In genomic region chr15:78116936-78117335, GRCm38 (mm10) we compare ENCODE assay signal across 18 mouse cellular contexts. TPM values are rescaled to one million over a fixed set of nuclear protein-coding genes. Genes with fewer than 3 reads are reported as not detected.
DNase-seq lines count a peak whose midpoint lies in the region; ATAC-seq and TF ChIP-seq lines count a peak whose summit lies in the region.
"Had no signal": no experiment of that assay in that cellular context is flagged by ENCODE, and none has a peak within 500 bp of the region (broad histone marks: within the 10 kb centered on the region; RNA-seq: fewer than 3 reads in every experiment).

No protein-coding gene starts in this region.

- H3K4me1 ChIP-seq in forebrain, embryonic 15.5 days, result peaks cover 34% of the 10 kb centered on the region
- peaks cover 8% of the 10 kb centered on the region for H3K4me1 ChIP-seq in hindbrain, postnatal 0 days (ENCODE audit: insufficient read depth, low read length)
- H3K4me1 ChIP-seq in neural tube, embryonic 14.5 days (ENCODE audit: control insufficient read depth, insufficient read depth, low read length), result peaks cover 15% of the 10 kb centered on the region

- DNase-seq in left cerebral cortex, adult 2 months (ENCODE audit: extremely low spot score in 1 of 2, low spot score in 2 of 2), result no peak
- DNase-seq in left cerebral cortex, postnatal 4 days, result no peak
- DNase-seq in hindbrain, postnatal 0 days (ENCODE audit: low spot score), result peak; percentile 23
- no peak for DNase-seq in spleen, postnatal 14 days (ENCODE audit: low spot score in 2 of 2)
- DNase-seq in gastrocnemius, adult 18-20 months (ENCODE audit: low spot score), result no peak
- DNase-seq: cerebellum, adult 11-12 months; gastrocnemius, postnatal 36 days; heart, postnatal 36 days; kidney, adult 11 months; kidney, postnatal 25 days had no signal

- no peaks in the 10 kb centered on the region for H3K36me3 ChIP-seq in forebrain, embryonic 15.5 days
- no peaks in the 10 kb centered on the region for H3K36me3 ChIP-seq in hindbrain, postnatal 0 days (ENCODE audit: insufficient read depth, low read length)
- no peaks in the 10 kb centered on the region for H3K36me3 ChIP-seq in neural tube, embryonic 14.5 days (ENCODE audit: control insufficient read depth, insufficient read depth, low read length)
- H3K36me3 ChIP-seq: lung, embryonic 15.5 days had no signal

- 35% methylated on average over 10 of the region's 10 CpGs for WGBS in forebrain, embryonic 15.5 days
- 31% methylated on average over 10 of the region's 10 CpGs for WGBS in hindbrain, postnatal 0 days
- 23% methylated on average over 10 of the region's 10 CpGs for WGBS in neural tube, embryonic 14.5 days

- no peaks in the 10 kb centered on the region for H3K9me3 ChIP-seq in forebrain, embryonic 15.5 days
- H3K9me3 ChIP-seq in hindbrain, postnatal 0 days (ENCODE audit: low read length), result no peaks in the 10 kb centered on the region
- no peaks in the 10 kb centered on the region for H3K9me3 ChIP-seq in neural tube, embryonic 14.5 days (ENCODE audit: control insufficient read depth, low read length)
- H3K9me3 ChIP-seq: lung, embryonic 15.5 days had no signal

- H3K4me2 ChIP-seq in forebrain, embryonic 15.5 days (replicated peaks), result peak overlapping the region; percentile 93
- peak overlapping the region; percentile 66 for H3K4me2 ChIP-seq in hindbrain, postnatal 0 days (ENCODE audit: low read depth, low read length)
- peak overlapping the region; percentile 67 for H3K4me2 ChIP-seq in neural tube, embryonic 14.5 days (ENCODE audit: low read depth, low read length)
- H3K4me2 ChIP-seq: heart, embryonic 11.5 days; liver, embryonic 11.5 days; lung, embryonic 15.5 days had no signal

- TF ChIP-seq CTCF in left cerebral cortex, adult 2 months (IDR thresholded peaks at IDR 0.05), result no peak
- no peak for TF ChIP-seq CTCF in hindbrain, postnatal 0 days (IDR thresholded peaks at IDR 0.05; ENCODE audit: low read depth)

- intact Hi-C loops in left cerebral cortex, adult 2 months (cut with DNase I), result loop anchor here (1.0 kb wide), 1 partner anchor 72 kb away; no protein-coding TSS in a partner anchor
- intact Hi-C loops in left cerebral cortex, postnatal 4 days (cut with DNase I), result no loop called here

- peak overlapping the region; percentile 20; the same call in 1 of the 2 replicates for H3K9ac ChIP-seq in forebrain, embryonic 15.5 days (replicated peaks)
- peak overlapping the region; percentile 41 for H3K9ac ChIP-seq in hindbrain, postnatal 0 days (replicated peaks; ENCODE audit: low read length)
- peak overlapping the region; percentile 47; the same call in 1 of the 2 replicates for H3K9ac ChIP-seq in neural tube, embryonic 14.5 days (replicated peaks; ENCODE audit: low read depth, low read length)
- H3K9ac ChIP-seq: lung, embryonic 15.5 days had no signal

- ATAC-seq in forebrain, embryonic 15.5 days (replicated peaks), result no peak
- no peak for ATAC-seq in hindbrain, postnatal 0 days
- no peak for ATAC-seq in neural tube, embryonic 14.5 days (ENCODE audit: low read depth)

- no peaks in the 10 kb centered on the region for H3K27me3 ChIP-seq in forebrain, embryonic 15.5 days
- H3K27me3 ChIP-seq in hindbrain, postnatal 0 days (ENCODE audit: insufficient read depth, low read length), result no peaks in the 10 kb centered on the region
- no peaks in the 10 kb centered on the region for H3K27me3 ChIP-seq in neural tube, embryonic 14.5 days (ENCODE audit: control insufficient read depth, insufficient read depth, low read length)

- H3K4me3 ChIP-seq in left cerebral cortex, adult 2 months, result peak overlapping the region; percentile 73
- peak overlapping the region; percentile 70 for H3K4me3 ChIP-seq in forebrain, embryonic 15.5 days
- H3K4me3 ChIP-seq in hindbrain, postnatal 0 days (ENCODE audit: low read length), result peak overlapping the region; percentile 67
- peak overlapping the region; percentile 70 for H3K4me3 ChIP-seq in neural tube, embryonic 14.5 days (ENCODE audit: low read depth, low read length)
- H3K4me3 ChIP-seq: lung, embryonic 15.5 days had no signal

- peak overlapping the region; percentile 93 for H3K27ac ChIP-seq in left cerebral cortex, adult 2 months
- peak overlapping the region; percentile 55 for H3K27ac ChIP-seq in forebrain, embryonic 15.5 days (replicated peaks)
- H3K27ac ChIP-seq in hindbrain, postnatal 0 days, result peak overlapping the region; percentile 52
- H3K27ac ChIP-seq in neural tube, embryonic 14.5 days (ENCODE audit: low read depth, low read length), result peak overlapping the region; percentile 45; the same call in 1 of the 2 replicates
- H3K27ac ChIP-seq: lung, embryonic 15.5 days had no signal

RNA-seq across cellular contexts. Expression of gene Cacng2, which starts 2.9 kb away (rescaled TPM):
- 10 to 100 TPM; 57.5 to 60.8 TPM for total RNA-seq in left cerebral cortex, adult 2 months (2021)
- 10 to 100 TPM; 36.0 to 36.7 TPM for total RNA-seq in left cerebral cortex, postnatal 4 days (2021)
- 7.0 and 7.6 TPM in 2 replicates for polyA plus RNA-seq in forebrain, embryonic 15.5 days (2015; fragmentation: Nextera tagmentation; extraction: Ambion mirVana)
- 22.5 and 24.4 TPM in 2 replicates for total RNA-seq in hindbrain, postnatal 0 days (2014; rRNA removed)
- 19.8 and 21.6 TPM in 2 replicates for polyA plus RNA-seq in hindbrain, postnatal 0 days (2015; fragmentation: Nextera tagmentation; extraction: Ambion mirVana)
- 12.4 and 21.0 TPM in 2 replicates for polyA plus RNA-seq in neural tube, embryonic 14.5 days (2014; fragmentation: Nextera tagmentation; extraction: Ambion mirVana)
- not detected for total RNA-seq in gastrocnemius, adult 18-20 months (2021)
- total RNA-seq: common myeloid progenitor, adult 5-6 weeks; gastrocnemius, postnatal 36 days; heart, postnatal 36 days; megakaryocyte, adult 5-6 weeks; neutrophil, adult 5-6 weeks had no signal
- polyA plus RNA-seq: liver, embryonic 11.5 days; lung, embryonic 15.5 days had no signal

RNA-seq across cellular contexts. Expression of gene Ift27, which starts 57.0 kb away (rescaled TPM):
- total RNA-seq in left cerebral cortex, adult 2 months (2021), result 10 to 100 TPM; 31.4 to 32.2 TPM
- total RNA-seq in left cerebral cortex, postnatal 4 days (2021), result 10 to 100 TPM; 39.9 to 41.0 TPM
- 118 and 120 TPM in 2 replicates for polyA plus RNA-seq in forebrain, embryonic 15.5 days (2015; fragmentation: Nextera tagmentation; extraction: Ambion mirVana)
- 38.5 and 38.8 TPM in 2 replicates for total RNA-seq in hindbrain, postnatal 0 days (2014; rRNA removed)
- 122 and 123 TPM in 2 replicates for polyA plus RNA-seq in hindbrain, postnatal 0 days (2015; fragmentation: Nextera tagmentation; extraction: Ambion mirVana)
- polyA plus RNA-seq in neural tube, embryonic 14.5 days (2014; fragmentation: Nextera tagmentation; extraction: Ambion mirVana), result 103 and 105 TPM in 2 replicates
- total RNA-seq in gastrocnemius, adult 18-20 months (2021), result 10 to 100 TPM; 11.5 to 16.6 TPM

Comparison
In these comparisons a context has a peak if more than half of its experiments do, and no peak if none do; other contexts are left out.
1. RNA of gene Cacng2, which starts 2.9 kb away (total RNA-seq): 57.5 to 60.8 TPM in left cerebral cortex, adult 2 months, 36.0 to 36.7 TPM in left cerebral cortex, postnatal 4 days and 22.5 to 24.4 TPM in hindbrain, postnatal 0 days; not detected in gastrocnemius, adult 18-20 months; every median in the first group is over 10 times any median in the second.
2. Peak in every context shown above with its lines, with median percentiles within 50 percentile points of each other: H3K27ac ChIP-seq, H3K4me3 ChIP-seq, H3K4me2 ChIP-seq and H3K9ac ChIP-seq.